Mouse (Mus musculus) hindbrain, embryonic 10.5 days (tissue): ENCODE results near the gene Pole2. TPM values are rescaled to one million over a fixed set of nuclear protein-coding genes. Genes with fewer than 3 reads are reported as not detected.
"Not testable (repeated sequence)": the region's sequence is repeated elsewhere in the genome, so short reads cannot be mapped to it uniquely, and the experiment has no call there.

Source experiments
- DNase-seq: peaks from one replicate; pipeline ENCODE4 v3.0.0-alpha.2; 2017; ENCODE audit warnings: low spot score
- H3K27ac ChIP-seq: fragments of 300-500 bp; sonication (generic); 2 replicates; pipeline ENCODE4 v1.5.1; 2016; ENCODE audit warnings: mild to moderate bottlenecking, moderate library complexity
- H3K27me3 ChIP-seq: fragments of 300-500 bp; sonication (generic); 2 replicates; pipeline ENCODE4 v1.6.1; 2016; ENCODE audit warnings: mild to moderate bottlenecking; ENCODE audit not compliant: poor library complexity, insufficient read depth, severe bottlenecking
- H3K36me3 ChIP-seq: fragments of 300-500 bp; sonication (generic); 2 replicates; pipeline ENCODE4 v1.6.1; 2016; ENCODE audit warnings: mild to moderate bottlenecking, moderate library complexity
- H3K4me1 ChIP-seq: fragments of 300-500 bp; sonication (generic); replicated peaks from 2 replicates; pipeline ENCODE4 v1.6.1; 2016; ENCODE audit warnings: mild to moderate bottlenecking
- H3K4me3 ChIP-seq: fragments of 300-500 bp; sonication (generic); 2 replicates; pipeline ENCODE4 v1.5.1; 2016; ENCODE audit warnings: mild to moderate bottlenecking, moderate library complexity
- H3K9me3 ChIP-seq: fragments of 300-500 bp; sonication (generic); 2 replicates; pipeline ENCODE4 v1.6.1; 2016; ENCODE audit warnings: mild to moderate bottlenecking, moderate library complexity
- WGBS: fragments of 180-500 bp; shearing (Covaris S2); methylation state at CpG from one replicate; pipeline ENCODE4 v1.1.7; 2016; 5-methylcytosine and 5-hydroxymethylcytosine counted together
- polyA plus RNA-seq: library from polyadenylated mRNA; unstranded; fragments of >200 nt; fragmentation: Nextera tagmentation; extraction: Ambion mirVana; gene quantifications from 2 replicates; pipeline ENCODE4 v1.2.1, GENCODE M21; 2016

Pole2 gene
- polyA plus RNA-seq, 1 experiment from 2014 or later = 23.4 TPM

GRCm38 (mm10) chr12:69163586-69163985 is 64.4 kb downstream of the Pole2 start:
- WGBS = 82% methylated on average over 4 of the region's 4 CpGs

GRCm38 (mm10) chr12:69160677-69161076 is 67.3 kb downstream of the Pole2 start:
- not testable (repeated sequence) for DNase-seq, H3K4me1 ChIP-seq, H3K9me3 ChIP-seq, H3K27me3 ChIP-seq, H3K27ac ChIP-seq, H3K4me3 ChIP-seq
- WGBS = 85% methylated on average over 2 of the region's 2 CpGs
- peaks cover 23% of the 10 kb centered on the region for H3K36me3 ChIP-seq

More at GRCm38 (mm10) chr12:69163586-69163985, 64.4 kb downstream of the Pole2 start:
- H3K27ac ChIP-seq, DNase-seq, H3K9me3 ChIP-seq, H3K4me3 ChIP-seq, H3K4me1 ChIP-seq, H3K27me3 ChIP-seq, H3K36me3 ChIP-seq: not testable (repeated sequence)

- no peaks in the 10 kb centered on the region for H3K9me3 ChIP-seq
- peak overlapping the region; percentile 23; the same call in 1 of the 2 replicates for H3K4me3 ChIP-seq
- peaks cover 28% of the 10 kb centered on the region for H3K36me3 ChIP-seq
- WGBS = 5% methylated on average over 9 of the region's 9 CpGs
- DNase-seq = peak; percentile 29
- no peaks in the 10 kb centered on the region for H3K27me3 ChIP-seq
- peaks cover 5% of the 10 kb centered on the region for H3K4me1 ChIP-seq
- H3K27ac ChIP-seq = no peak overlapping the region
Measured at GRCm38 (mm10) chr12:69159578-69159940, 68.4 kb downstream of the Pole2 start.

- H3K36me3 ChIP-seq = peaks cover 29% of the 10 kb centered on the region
- peak within 1 kb of the TSS; percentile 85 for H3K4me3 ChIP-seq
- H3K27ac ChIP-seq = peak within 1 kb of the TSS; percentile 98
- DNase-seq = peak; percentile 99
- H3K9me3 ChIP-seq, H3K27me3 ChIP-seq, H3K4me1 ChIP-seq: not testable (repeated sequence)
- under 1% methylated on average over 63 of the region's 68 CpGs for WGBS
Measured at GRCm38 (mm10) chr12:69158765-69159577, 69.0 kb downstream of the Pole2 start, which contains the start of gene Rps29. Gene Rps29, minus strand, starts transcription at chr12:69159186.

GRCm38 (mm10) chr12:69158366-69158764 is 69.6 kb downstream of the Pole2 start:
- DNase-seq = no peak
- Histone ChIP-seq H3K9me3 (no peaks in the 10 kb centered on the region), H3K27me3 (no peaks in the 10 kb centered on the region), H3K36me3 (peaks cover 29% of the 10 kb centered on the region), H3K4me3 (peak overlapping the region; percentile 85), H3K27ac (peak overlapping the region; percentile 98), H3K4me1 (peaks cover 5% of the 10 kb centered on the region)
- 1% methylated on average over 19 of the region's 19 CpGs for WGBS

GRCm38 (mm10) chr12:69157107-69157506 is 70.9 kb downstream of the Pole2 start:
- peaks cover 5% of the 10 kb centered on the region for H3K4me1 ChIP-seq
- no peak overlapping the region for H3K27ac ChIP-seq
- no peaks in the 10 kb centered on the region for H3K27me3 ChIP-seq
- 97% methylated on average over 2 of the region's 2 CpGs for WGBS
- peak overlapping the region; percentile 85; the same call in 1 of the 2 replicates for H3K4me3 ChIP-seq
- DNase-seq = no peak
- H3K9me3 ChIP-seq = no peaks in the 10 kb centered on the region
- peaks cover 29% of the 10 kb centered on the region for H3K36me3 ChIP-seq

GRCm38 (mm10) chr12:69156436-69156835 is 71.6 kb downstream of the Pole2 start:
- WGBS = 83% methylated on average over 4 of the region's 4 CpGs

GRCm38 (mm10) chr12:69155923-69156322 is 72.1 kb downstream of the Pole2 start:
- H3K36me3 ChIP-seq = peaks cover 29% of the 10 kb centered on the region
- 93% methylated on average over 2 of the region's 2 CpGs for WGBS
- no peak for DNase-seq
- no peaks in the 10 kb centered on the region for H3K27me3 ChIP-seq
- H3K9me3 ChIP-seq = no peaks in the 10 kb centered on the region
- H3K4me1 ChIP-seq = peaks cover 5% of the 10 kb centered on the region
- H3K27ac ChIP-seq = no peak overlapping the region
- H3K4me3 ChIP-seq = no peak overlapping the region

More at GRCm38 (mm10) chr12:69156436-69156835, 71.6 kb downstream of the Pole2 start:
- Histone ChIP-seq H3K4me1 (peaks cover 5% of the 10 kb centered on the region), H3K27ac (no peak overlapping the region), H3K36me3 (peaks cover 29% of the 10 kb centered on the region), H3K9me3 (no peaks in the 10 kb centered on the region), H3K27me3 (no peaks in the 10 kb centered on the region), H3K4me3 (no peak overlapping the region)
- no peak for DNase-seq

Other genes with a start within 250 kb of the Pole2 start
- 1,324 and 1,340 TPM in 2 replicates for gene Rps29, start 69.0 kb downstream of the Pole2 start, polyA plus RNA-seq
- gene Lrr1, start 59.4 kb downstream of the Pole2 start, polyA plus RNA-seq = 28.3 and 31.8 TPM in 2 replicates
- 497 and 532 TPM in 2 replicates for gene Rpl36al, start 44.1 kb downstream of the Pole2 start, polyA plus RNA-seq
- 33.9 and 35.6 TPM in 2 replicates for gene Mgat2, start 44.0 kb downstream of the Pole2 start, polyA plus RNA-seq
- 44.2 and 59.3 TPM in 2 replicates for gene Gm49383, start 31.1 kb downstream of the Pole2 start, polyA plus RNA-seq
- gene Dnaaf2, start 29.8 kb downstream of the Pole2 start, polyA plus RNA-seq = 16.4 and 17.9 TPM in 2 replicates
- gene Gm49384, start 23.9 kb downstream of the Pole2 start, polyA plus RNA-seq = 36.4 and 49.5 TPM in 2 replicates
- gene Klhdc1, start 13.0 kb upstream of the Pole2 start, polyA plus RNA-seq = 1.9 and 2.5 TPM in 2 replicates
- gene Klhdc2, start 68.5 kb upstream of the Pole2 start, polyA plus RNA-seq = 204 and 207 TPM in 2 replicates
- 69.6 and 91.1 TPM in 2 replicates for gene Nemf, start 129.0 kb upstream of the Pole2 start, polyA plus RNA-seq
- gene Arf6, start 144.0 kb upstream of the Pole2 start, polyA plus RNA-seq = 35.9 and 42.4 TPM in 2 replicates
- 0.96 and 1.9 TPM in 2 replicates for gene Gm9887, start 144.3 kb upstream of the Pole2 start, polyA plus RNA-seq